Mouse (Mus musculus) G1E (cell line): Measurements from ENCODE around the gene Arhgdia. TPM values are rescaled to one million over a fixed set of nuclear protein-coding genes. Genes with fewer than 3 reads are reported as not detected.
"Not testable (repeated sequence)": the region's sequence is repeated elsewhere in the genome, so short reads cannot be mapped to it uniquely, and the experiment has no call there.

ENCODE experiments used
- ATAC-seq: 2 replicates; pipeline ENCODE4 v1.8.0; 2016; ENCODE audit warnings: mild to moderate bottlenecking; ENCODE audit not compliant: insufficient number of reproducible peaks, poor library complexity, low FRiP score, severe bottlenecking; ENCODE audit errors: extremely low read depth
- DNase-seq: peaks from one replicate; pipeline ENCODE4 v3.0.0; 2012; ENCODE audit warnings: low spot score
- H3K27me3 ChIP-seq: 2 replicates; pipeline ENCODE4 v1.6.1; 2012; ENCODE audit warnings: mild to moderate bottlenecking, low read length, inconsistent platforms; ENCODE audit not compliant: insufficient read depth
- H3K36me3 ChIP-seq: replicated peaks from 2 replicates; pipeline ENCODE3; 2012; ENCODE audit warnings: mild to moderate bottlenecking, inconsistent platforms
- H3K4me1 ChIP-seq: 2 replicates; pipeline ENCODE4 v1.6.1; 2012; ENCODE audit warnings: low read depth, low read length, inconsistent platforms, mixed read lengths; ENCODE audit not compliant: insufficient read depth
- H3K4me3 ChIP-seq: 2 replicates; pipeline ENCODE4 v1.5.1; 2012; ENCODE audit warnings: low read depth, mild to moderate bottlenecking, inconsistent platforms, low read length, moderate library complexity, mixed read lengths
- H3K9me3 ChIP-seq: replicated peaks from 2 replicates; pipeline ENCODE4 v1.6.1; 2012; ENCODE audit warnings: inconsistent platforms
- CTCF ChIP-seq: IDR thresholded peaks from 2 replicates; pipeline ENCODE4 v1.5.1; 2012; ENCODE audit warnings: low read depth, low read length, inconsistent platforms, mixed read lengths
- GATA1 ChIP-seq: IDR thresholded peaks from 2 replicates; pipeline ENCODE4 v1.6.1; 2012; ENCODE audit warnings: borderline replicate concordance, low read length, inconsistent platforms, mixed read lengths
- GATA2 ChIP-seq: IDR thresholded peaks from 2 replicates; pipeline ENCODE4 v1.6.1; 2012; ENCODE audit warnings: low read depth, low read length, inconsistent platforms, borderline replicate concordance
- POLR2AphosphoS5 ChIP-seq: IDR thresholded peaks from 2 replicates; pipeline ENCODE4 v1.6.1; 2012; ENCODE audit warnings: low read depth, low read length, inconsistent platforms; ENCODE audit not compliant: insufficient replicate concordance
- TAL1 ChIP-seq: conservative IDR thresholded peaks from 2 replicates; pipeline ENCODE4 v1.6.1; 2012; ENCODE audit warnings: low read depth, low read length, inconsistent platforms, mixed read lengths
- polyA plus RNA-seq: library from polyadenylated mRNA; stranded (reverse); fragments of >175 nt; gene quantifications from 2 replicates; pipeline ENCODE4 v1.2.3, GENCODE M21; 2012
- total RNA-seq, 2 experiments: library from RNA; stranded (forward) in 1 of 2; stranded (reverse) in 1 of 2; fragments of 200-1000 nt in 1 of 2; fragments of >200 nt in 1 of 2; fragmentation: Nextera tagmentation in 1 of 2; gene quantifications; 2 replicates each; pipeline ENCODE4 v1.2.3; 2014 to 2017

Gene Arhgdia
- total and polyA plus RNA-seq, 3 experiments = 155 to 1,000 (median 354) TPM

DNA sequence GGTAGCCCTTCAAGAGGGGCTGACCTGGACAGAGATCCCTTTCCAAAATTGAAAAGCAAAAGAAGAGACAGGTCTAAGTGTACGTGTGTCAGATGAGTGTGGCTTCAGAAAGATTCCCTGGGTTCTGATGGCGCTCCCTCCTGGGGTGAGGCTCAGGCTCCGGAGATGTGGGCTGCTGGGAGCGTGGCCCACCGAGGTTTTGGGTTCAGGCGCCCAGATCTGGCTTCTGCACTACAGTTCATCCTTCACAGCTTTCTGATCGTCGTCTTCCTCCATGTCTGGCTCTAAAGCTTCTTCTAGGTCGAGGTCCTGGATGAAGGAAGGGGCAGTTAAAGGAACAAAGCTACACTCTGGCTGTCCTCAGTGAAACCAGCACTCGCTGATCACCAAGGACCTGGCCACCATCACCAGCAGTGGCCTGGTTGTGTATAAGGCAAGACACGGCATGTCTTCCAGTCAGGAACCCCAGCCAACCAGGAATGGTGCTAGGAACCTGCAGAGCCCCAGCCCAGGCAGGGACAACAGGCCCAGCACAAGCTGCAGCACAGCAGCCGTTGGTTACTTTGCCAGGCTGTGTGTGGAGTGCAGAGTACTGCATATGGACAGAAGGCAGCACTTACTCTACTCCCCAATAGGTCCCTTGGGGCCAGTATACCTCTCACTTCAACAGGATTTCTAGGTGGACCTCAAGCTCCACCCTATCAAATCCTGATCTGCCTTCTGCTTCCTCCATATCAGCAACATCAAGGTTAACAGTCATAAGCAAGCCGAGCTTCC lies 20.3 kb downstream of the Arhgdia start:
- H3K9me3 ChIP-seq = no peaks in the 10 kb centered on the region
- DNase-seq (no peak), ATAC-seq (no peak)

GRCm38 (mm10) chr11:120558843-120559242 lies 22.6 kb downstream of the Arhgdia start:
- Histone ChIP-seq H3K36me3 (peaks cover 50% of the 10 kb centered on the region), H3K27me3 (peaks cover 12% of the 10 kb centered on the region), H3K4me1 (peaks cover 11% of the 10 kb centered on the region)
- ATAC-seq, H3K9me3 ChIP-seq, H3K4me3 ChIP-seq, DNase-seq: not testable (repeated sequence)

More for the DNA sequence above, 20.3 kb downstream of the Arhgdia start:
- Histone ChIP-seq H3K36me3 (peaks cover 73% of the 10 kb centered on the region), H3K27me3 (no peaks in the 10 kb centered on the region), H3K4me1 (peaks cover 24% of the 10 kb centered on the region), H3K4me3 (no peak overlapping the region)
- TF ChIP-seq TAL1 = no peak
- TF ChIP-seq GATA1 = no peak
- TF ChIP-seq GATA2 = no peak
- TF ChIP-seq POLR2AphosphoS5 = no peak
- no peak for TF ChIP-seq CTCF

- no peak for DNase-seq
- TF ChIP-seq CTCF = no peak
- no peak for TF ChIP-seq GATA1
- TF ChIP-seq GATA2 = no peak
- no peak for TF ChIP-seq POLR2AphosphoS5
- no peak for TF ChIP-seq TAL1
- Histone ChIP-seq H3K9me3 (no peaks in the 10 kb centered on the region), H3K4me1 (peaks cover 14% of the 10 kb centered on the region), H3K27me3 (peaks cover 16% of the 10 kb centered on the region), H3K4me3 (no peak overlapping the region), H3K36me3 (peaks cover 32% of the 10 kb centered on the region)
- ATAC-seq = no peak
Measured at GRCm38 (mm10) chr11:120555260-120555659, 26.2 kb downstream of the Arhgdia start.

DNA sequence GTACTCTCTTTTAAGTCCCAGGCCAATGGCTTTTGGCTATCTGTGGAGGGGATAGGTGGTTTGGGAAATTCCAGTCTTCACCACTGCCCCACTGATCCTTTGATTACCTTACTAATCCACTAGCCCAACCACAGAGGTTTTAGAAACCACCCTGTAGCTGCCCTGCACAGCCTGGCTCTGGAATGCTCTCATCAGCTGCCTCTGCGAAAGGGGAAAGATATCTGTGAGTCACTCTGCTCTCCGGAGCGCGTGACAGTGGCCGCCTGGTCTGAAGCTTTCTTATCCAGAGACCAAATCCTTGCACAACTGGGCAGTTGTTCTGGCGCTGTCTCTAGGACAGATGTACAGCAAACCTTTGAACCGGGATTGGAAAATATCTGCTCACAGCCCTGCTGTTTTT lies 26.6 kb downstream of the Arhgdia start:
- Histone ChIP-seq H3K27me3 (peaks cover 16% of the 10 kb centered on the region), H3K4me1 (peaks cover 18% of the 10 kb centered on the region), H3K9me3 (no peaks in the 10 kb centered on the region), H3K4me3 (no peak overlapping the region), H3K36me3 (peaks cover 28% of the 10 kb centered on the region)
- ATAC-seq (no peak), DNase-seq (no peak)
- TF ChIP-seq TAL1 = no peak
- TF ChIP-seq POLR2AphosphoS5 = no peak

DNA sequence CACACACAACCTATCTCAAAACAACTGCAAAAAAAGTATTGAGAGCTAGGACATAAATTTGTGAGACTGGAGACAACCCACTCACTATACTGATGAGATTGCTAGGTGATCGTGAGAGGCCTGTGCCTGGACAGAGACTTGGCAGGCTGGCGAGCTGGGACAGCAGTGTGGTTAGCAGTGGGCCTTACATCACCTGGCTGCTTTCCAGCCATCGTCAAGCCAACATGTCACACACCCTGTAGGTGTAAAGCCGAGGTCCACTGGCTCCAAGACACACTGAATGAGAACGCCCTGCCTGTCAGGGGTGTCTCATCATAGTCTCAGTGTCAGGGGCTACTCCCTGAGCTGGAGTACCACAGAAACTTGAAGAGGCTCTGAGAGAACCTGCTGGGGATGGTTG lies 28.7 kb downstream of the Arhgdia start:
- Histone ChIP-seq H3K36me3 (peaks cover 23% of the 10 kb centered on the region), H3K9me3 (no peaks in the 10 kb centered on the region), H3K4me3 (no peak overlapping the region), H3K27me3 (peaks cover 16% of the 10 kb centered on the region), H3K4me1 (peaks cover 33% of the 10 kb centered on the region)
- ATAC-seq (no peak), DNase-seq (no peak)
- TF ChIP-seq GATA2 = no peak
- TF ChIP-seq POLR2AphosphoS5 = no peak
- no peak for TF ChIP-seq GATA1
- no peak for TF ChIP-seq CTCF
- TF ChIP-seq TAL1 = no peak

DNA sequence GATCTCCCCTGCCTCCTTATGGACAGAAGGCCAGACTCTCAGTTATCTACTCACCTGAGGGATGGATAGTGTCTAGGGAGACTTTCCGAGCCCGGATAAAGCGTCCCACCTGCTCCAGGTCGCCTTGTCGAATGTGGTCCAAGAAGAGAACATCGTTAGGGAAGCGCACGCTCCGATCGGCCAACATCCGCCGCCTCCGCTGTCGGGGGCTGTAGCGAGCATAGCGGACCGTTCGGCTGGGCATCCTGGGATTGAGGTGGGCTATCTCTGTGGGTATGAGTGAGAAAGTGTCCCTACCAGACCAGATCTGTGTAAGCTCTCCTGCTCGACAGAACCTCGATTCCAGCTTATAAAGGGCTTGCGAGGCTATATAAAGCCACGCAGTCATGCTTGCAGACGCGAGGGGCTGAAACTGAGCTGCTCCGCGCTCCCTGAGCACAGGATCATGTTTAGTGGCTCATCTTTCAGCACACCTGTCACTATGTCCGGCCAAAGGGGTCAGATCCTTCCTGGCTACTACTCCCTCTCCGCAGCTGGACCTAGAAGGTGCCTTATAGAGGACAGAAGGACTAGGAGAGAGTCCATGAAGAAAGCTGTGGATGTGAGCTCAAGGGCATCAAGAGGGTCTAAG lies 30.5 kb downstream of the Arhgdia start, which contains the start of gene Ppp1r27:
TSS of gene Ppp1r27 (minus strand) at position 323 of the 631 bp plus-strand sequence.
- TF ChIP-seq TAL1 = no peak
- no peak for TF ChIP-seq CTCF
- no peak for TF ChIP-seq GATA1
- no peak for TF ChIP-seq POLR2AphosphoS5
- TF ChIP-seq GATA2 = no peak
- Histone ChIP-seq H3K27me3 (peaks cover 16% of the 10 kb centered on the region), H3K4me3 (peak within 1 kb of the TSS; percentile 87), H3K36me3 (peaks cover 39% of the 10 kb centered on the region), H3K9me3 (no peaks in the 10 kb centered on the region), H3K4me1 (peaks cover 39% of the 10 kb centered on the region)
- ATAC-seq (no peak), DNase-seq (no peak)
